Mouse (Mus musculus) monocyte, adult 59 days (primary cell): ENCODE results near the gene Gm3893. TPM values are rescaled to one million over a fixed set of nuclear protein-coding genes. Genes with fewer than 3 reads are reported as not detected.

Experiments
- total RNA-seq, 2 experiments: library from RNA; stranded (reverse); gene quantifications; one replicate each; pipeline ENCODE4 v1.2.4; 2023

Gene Gm3893
- not detected for total RNA-seq

GRCm38 (mm10) chr4:42090907-42091306 lies at the start of gene Gm3893:
Gene Gm3893 (plus strand): TSS chr4:42091207.

DNA sequence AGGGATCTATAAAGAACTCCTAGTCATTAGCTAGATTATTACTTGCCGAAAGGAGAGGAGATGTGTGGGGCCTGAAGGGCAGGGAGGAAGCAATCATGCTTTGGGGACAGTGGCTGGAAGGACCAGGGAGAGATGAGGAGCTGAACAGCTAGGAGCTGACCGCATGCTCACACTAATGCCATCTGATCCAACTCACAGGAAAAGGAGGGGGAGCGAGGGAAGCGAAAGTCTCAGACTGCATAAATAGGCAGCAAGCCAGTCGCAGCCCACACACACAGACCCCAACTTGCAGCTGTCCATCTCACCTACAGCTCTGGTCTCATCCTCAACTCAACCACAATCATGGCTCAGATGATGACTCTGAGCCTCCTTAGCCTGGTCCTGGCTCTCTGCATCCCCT lies 23.5 kb downstream of the Gm3893 start, which contains the start of gene Gm13304:
TSS of gene Gm13304 (plus strand) at position 301 of the 400 bp plus-strand sequence.

Other genes with a start within 250 kb of the Gm3893 start
- gene Gm21541, start 187.6 kb upstream of the Gm3893 start, total RNA-seq: not detected
- under 1 TPM in 1 of 2 experiments, not detected in 1; 0.97 TPM for gene Gm20878, start 149.6 kb upstream of the Gm3893 start, total RNA-seq
- gene Fam205a4, start 125.1 kb upstream of the Gm3893 start, total RNA-seq: not detected
- gene Gm21093, start 56.5 kb upstream of the Gm3893 start, total RNA-seq: not detected
- gene Gm13304, start 23.6 kb downstream of the Gm3893 start, total RNA-seq: not detected
- not detected for gene Gm13306, start 62.2 kb downstream of the Gm3893 start, total RNA-seq
- gene Gm13305, start 77.4 kb downstream of the Gm3893 start, total RNA-seq: not detected
- gene Gm10600, start 149.4 kb downstream of the Gm3893 start, total RNA-seq: not detected
- not detected for gene Ccl21b, start 164.6 kb downstream of the Gm3893 start, total RNA-seq
- not detected for gene Gm21953, start 203.1 kb downstream of the Gm3893 start, total RNA-seq
- not detected for gene Fam205a3, start 227.1 kb downstream of the Gm3893 start, total RNA-seq